Mouse (Mus musculus) neutrophil, adult 83 days (primary cell): ENCODE results near the gene Spg21. TPM values are rescaled to one million over a fixed set of nuclear protein-coding genes. Genes with fewer than 3 reads are reported as not detected.

Experiments used
- total RNA-seq, 2 experiments: library from RNA; stranded (reverse); gene quantifications; one replicate each; pipeline ENCODE4 v1.2.4; 2023

Gene Spg21
- total RNA-seq: 10 to 100 TPM; 68.9 to 73.7 TPM

DNA sequence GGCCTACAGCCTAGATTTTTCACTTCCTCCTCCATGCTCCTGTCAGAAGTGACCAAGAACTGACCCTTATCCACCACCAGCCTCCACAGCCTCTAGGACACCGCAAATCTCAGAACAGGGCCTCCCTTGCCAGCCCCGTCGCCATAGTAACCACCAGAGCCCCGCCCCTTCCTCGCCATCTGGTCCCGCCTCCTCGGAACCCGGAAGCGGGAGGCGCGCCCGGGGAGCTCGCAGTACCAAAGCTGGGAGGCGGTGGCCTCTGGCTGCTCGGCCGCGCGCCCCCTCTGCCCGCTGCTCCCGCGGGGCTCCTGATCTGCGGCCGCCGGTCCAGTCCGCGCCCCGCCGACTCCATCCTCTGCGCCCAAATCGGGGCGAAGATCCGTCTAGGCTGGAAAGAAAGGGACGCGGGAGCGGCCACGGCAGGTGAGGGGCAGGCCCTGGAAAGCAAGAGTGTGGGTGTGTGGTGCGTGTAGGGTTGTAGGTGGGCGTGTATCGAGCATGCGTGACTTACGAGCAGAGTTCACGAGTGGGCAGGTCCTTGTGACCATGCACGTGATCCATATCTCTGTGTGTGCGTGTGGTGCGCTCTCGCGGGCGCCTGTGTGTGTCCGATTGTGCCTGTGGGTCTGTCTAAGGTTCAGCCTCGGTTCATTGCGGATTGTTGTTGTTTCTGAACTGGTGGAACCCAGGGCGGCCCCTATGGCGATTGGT lies at the start of gene Spg21:
Spg21 (plus strand) TSS at position 216 of the 711 bp plus-strand sequence.

DNA sequence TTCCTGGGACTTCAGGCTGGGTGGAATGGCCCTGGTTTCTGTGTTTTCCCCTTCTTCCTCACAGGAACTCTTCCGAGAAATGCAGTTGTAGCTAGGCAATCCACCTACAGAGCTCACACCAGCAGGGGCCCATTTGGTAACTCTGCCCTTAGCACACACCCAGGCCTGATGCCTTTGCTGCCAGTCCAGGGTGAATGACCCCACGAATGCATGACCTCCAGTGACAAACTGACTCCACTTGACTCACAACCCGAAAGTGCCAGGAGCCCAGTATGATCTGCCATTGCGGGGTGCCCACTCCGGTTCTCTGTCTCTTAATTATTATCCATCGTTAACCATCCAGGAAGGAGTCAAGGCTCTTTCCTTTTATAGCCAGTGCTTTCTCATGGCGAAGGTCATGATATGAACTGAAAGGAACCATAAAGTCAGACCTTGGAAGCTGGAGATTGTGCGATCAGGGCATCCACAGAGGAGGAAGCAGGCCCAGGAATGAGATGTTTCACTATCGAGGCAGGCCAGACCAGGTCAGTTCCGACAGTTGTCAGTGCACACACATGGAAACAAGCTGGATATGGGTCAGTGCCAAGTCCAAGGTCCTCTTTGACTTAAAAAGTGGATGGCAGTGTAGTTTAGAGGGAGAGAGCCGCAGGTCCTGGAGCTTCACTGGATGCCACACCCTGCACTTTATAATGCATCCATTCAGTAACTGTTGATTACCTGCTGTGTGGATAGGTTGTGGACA lies 37.8 kb upstream of the Spg21 start, which contains the start of gene Slc51b:
Slc51b (minus strand) TSS at position 196 of the 742 bp plus-strand sequence.

DNA sequence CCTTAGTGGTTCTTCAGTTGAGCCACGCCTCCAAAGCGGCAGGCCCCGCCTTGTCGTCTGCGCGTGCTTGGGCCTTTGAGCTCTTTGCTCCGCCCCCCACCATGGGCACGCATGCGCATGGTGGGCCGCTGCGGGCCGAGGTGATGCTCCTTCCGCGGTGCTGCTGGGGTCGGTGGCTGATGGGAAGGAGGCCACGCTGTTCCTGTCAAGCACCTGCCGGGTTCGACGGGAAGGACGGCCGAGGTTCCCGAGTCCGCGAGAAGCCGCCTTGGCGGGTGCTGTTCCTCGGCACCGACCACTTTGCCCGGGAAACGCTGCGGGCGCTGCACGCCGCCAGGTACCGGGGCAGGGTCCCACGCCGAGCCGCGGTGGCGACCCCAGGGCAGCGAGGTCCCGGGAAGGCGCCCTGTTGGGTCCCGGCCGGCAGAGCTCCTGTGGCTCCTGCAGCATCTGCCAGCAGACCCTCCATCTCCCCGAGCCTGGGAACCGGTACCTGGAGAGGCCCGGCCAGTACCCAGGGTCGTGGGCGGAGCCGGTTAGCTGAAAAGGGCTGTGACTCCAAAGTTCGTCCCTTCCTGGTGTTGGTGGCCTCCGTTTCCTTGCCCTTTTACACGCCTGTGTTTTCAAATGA lies 25.0 kb upstream of the Spg21 start, which contains the start of gene Mtfmt:
Mtfmt (plus strand) TSS at position 112 of the 631 bp plus-strand sequence.

DNA sequence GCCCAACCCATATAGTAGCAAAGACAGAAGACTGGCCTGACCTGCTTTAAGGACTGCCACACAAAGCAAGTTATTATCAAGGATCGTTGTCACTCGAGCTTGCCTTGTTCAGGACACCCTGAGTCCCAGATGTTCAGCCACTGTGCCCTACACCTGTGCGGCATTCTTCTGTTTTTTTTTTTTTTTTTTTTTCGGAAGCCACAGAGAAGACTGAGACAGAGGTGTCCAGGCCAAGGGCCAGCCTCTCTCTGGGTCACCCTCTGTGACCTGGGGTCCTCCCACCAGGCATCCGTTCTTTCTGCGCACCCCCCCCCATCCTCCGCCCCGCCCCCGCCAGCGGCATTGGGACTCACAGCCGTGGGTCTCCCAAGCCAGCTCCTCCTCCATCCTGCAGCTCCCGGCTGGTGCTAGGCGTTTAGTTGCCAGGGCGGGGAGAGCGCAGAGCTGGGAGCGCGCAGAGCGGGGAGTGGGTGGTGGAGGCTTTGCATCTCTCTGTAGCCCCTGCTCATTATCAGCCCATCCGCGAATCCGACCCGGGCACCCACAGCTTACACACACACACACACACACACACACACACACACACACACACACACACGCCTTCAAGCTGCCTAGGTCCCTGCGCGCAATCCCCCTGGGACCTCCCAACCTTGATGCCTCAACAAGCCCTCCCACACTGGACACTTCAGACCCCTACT lies 59.2 kb downstream of the Spg21 start, which contains the start of gene Ankdd1a:
Ankdd1a (minus strand) TSS at position 387 of the 698 bp plus-strand sequence.

Other genes starting within 250 kb of the Spg21 start
- gene Cilp, start 195.8 kb upstream of the Spg21 start, total RNA-seq: not detected
- gene Clpx, start 166.7 kb upstream of the Spg21 start, total RNA-seq: 10 to 100 TPM; 17.7 to 19.9 TPM
- gene Pdcd7, start 114.8 kb upstream of the Spg21 start, total RNA-seq: 10 to 100 TPM; 12.4 to 17.0 TPM
- gene Ubap1l, start 99.9 kb upstream of the Spg21 start, total RNA-seq: under 1 TPM in 1 of 2 experiments, not detected in 1; 0.86 TPM
- not detected for gene Kbtbd13, start 69.3 kb upstream of the Spg21 start, total RNA-seq
- not detected for gene Rasl12, start 62.4 kb upstream of the Spg21 start, total RNA-seq
- gene Slc51b, start 38.0 kb upstream of the Spg21 start, total RNA-seq: not detected
- 1 to 10 TPM; 6.0 to 8.0 TPM for gene Mtfmt, start 25.2 kb upstream of the Spg21 start, total RNA-seq
- gene Ankdd1a, start 59.2 kb downstream of the Spg21 start, total RNA-seq: under 1 TPM in 1 of 2 experiments, not detected in 1; 0.24 TPM
- gene Plekho2, start 119.1 kb downstream of the Spg21 start, total RNA-seq: 100 to 1,000 TPM; 166 to 167 TPM
- 10 to 100 TPM; 13.5 to 13.9 TPM for gene Pif1, start 126.2 kb downstream of the Spg21 start, total RNA-seq
- gene Rbpms2, start 168.7 kb downstream of the Spg21 start, total RNA-seq: 1 to 10 TPM in 1 of 2 experiments, under 1 TPM in 1; 0.29 to 1.7 TPM
- gene Oaz2, start 207.1 kb downstream of the Spg21 start, total RNA-seq: 10 to 100 TPM; 52.7 to 56.4 TPM